Mouse (Mus musculus): ENCODE measurements around the gene Pou3f3.

Gene Pou3f3

GRCm38 (mm10) chr1:42694665-42695577 lies 647 bp upstream of the Pou3f3 start:
- under 1% methylated on average over 56 of the region's 60 CpGs for WGBS

DNA sequence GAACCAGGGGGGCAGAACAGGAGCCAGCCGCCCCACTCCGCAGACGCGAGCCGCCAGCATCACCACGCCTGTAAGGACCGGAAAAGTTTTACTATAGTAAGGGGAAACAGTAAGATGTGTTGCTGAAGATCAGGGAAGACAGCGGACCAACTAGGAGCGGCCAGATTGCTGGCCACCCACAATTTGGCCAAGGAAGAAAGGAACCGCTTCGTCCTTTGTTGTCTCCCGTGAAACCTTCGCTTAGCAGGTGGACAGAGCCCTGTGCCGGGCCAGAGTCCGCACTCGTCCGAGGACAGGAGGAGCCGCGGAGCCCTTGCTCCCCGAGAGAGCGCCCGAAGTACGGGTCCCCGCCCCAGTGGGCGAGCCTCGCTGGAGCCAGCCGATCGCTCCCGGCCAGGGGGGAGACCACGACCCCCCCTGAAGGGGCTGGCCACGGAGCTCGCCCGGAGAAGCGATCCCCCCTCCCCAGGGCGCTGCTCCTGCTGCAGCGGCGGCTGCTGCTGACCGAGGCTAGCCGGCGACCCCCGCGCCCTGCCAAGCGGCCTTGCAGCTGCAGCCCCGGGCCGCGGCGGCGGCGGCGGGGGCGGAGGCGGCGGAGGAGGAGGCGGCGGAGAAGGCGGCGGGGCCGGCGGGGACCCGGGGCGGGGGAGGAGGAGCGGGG lies 933 bp downstream of the Pou3f3 start:
- WGBS: under 1% methylated on average over 50 of the region's 62 CpGs

GRCm38 (mm10) chr1:42697321-42697755 lies 1.8 kb downstream of the Pou3f3 start:
- WGBS: under 1% methylated on average over 55 of the region's 58 CpGs

DNA sequence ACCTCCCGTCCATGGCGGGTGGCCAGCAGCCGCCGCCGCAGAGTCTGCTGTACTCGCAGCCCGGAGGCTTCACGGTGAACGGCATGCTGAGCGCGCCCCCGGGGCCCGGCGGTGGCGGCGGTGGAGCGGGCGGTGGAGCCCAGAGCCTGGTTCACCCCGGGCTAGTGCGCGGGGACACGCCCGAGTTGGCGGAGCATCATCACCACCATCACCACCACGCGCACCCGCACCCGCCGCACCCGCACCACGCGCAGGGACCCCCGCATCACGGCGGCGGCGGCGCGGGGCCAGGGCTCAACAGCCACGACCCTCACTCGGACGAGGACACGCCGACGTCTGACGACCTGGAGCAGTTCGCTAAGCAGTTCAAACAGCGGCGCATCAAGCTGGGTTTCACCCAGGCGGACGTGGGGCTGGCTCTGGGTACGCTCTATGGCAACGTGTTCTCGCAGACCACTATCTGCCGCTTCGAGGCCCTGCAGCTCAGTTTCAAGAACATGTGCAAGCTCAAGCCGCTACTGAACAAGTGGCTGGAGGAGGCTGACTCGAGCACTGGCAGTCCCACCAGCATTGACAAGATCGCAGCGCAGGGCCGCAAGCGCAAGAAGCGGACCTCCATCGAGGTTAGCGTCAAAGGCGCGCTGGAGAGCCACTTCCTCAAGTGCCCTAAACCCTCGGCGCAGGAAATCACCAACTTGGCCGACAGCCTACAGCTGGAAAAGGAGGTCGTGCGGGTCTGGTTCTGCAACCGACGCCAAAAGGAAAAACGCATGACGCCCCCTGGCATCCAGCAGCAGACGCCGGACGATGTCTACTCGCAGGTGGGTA lies 2.4 kb downstream of the Pou3f3 start:
- WGBS: under 1% methylated on average over 78 of the region's 80 CpGs

DNA sequence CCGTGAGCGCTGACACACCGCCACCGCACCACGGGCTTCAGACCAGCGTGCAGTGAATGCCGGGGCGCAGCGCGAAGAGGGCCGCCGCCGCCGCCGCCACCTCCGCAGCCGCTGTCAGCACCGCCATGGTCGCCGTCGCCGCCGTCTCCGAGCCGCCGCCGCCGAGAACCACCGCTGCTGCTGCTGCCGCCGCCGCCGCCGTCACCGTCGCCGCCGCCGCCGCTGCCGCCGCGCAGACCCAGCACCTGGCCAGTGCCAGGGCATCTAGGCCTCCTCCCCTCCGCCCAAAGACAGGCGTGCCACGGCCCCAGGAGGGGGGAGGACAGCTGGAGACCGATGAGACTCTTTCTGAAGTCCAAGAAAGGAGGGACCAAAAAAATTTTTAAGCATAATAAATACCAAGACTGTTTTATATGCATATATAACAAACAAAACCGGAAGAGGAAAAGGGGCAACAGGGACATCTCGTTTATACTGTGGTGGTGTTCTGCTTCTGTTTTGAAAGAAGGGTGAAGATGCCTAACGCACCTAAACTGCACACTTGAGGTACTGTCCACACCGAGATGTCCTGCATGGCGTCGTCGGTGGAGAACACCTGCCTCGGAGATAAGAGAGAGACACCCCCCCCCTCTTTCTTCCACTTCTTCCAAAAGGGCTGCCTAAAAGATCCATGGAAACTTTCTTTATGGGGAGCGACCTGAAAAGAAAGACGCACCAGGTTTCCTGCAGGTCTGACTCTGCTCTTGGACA lies 3.2 kb downstream of the Pou3f3 start:
- 4% methylated on average over 47 of the region's 57 CpGs for WGBS

GRCm38 (mm10) chr1:42699471-42699871 lies 3.9 kb downstream of the Pou3f3 start:
- 4% methylated on average over 19 of the region's 19 CpGs for WGBS

DNA sequence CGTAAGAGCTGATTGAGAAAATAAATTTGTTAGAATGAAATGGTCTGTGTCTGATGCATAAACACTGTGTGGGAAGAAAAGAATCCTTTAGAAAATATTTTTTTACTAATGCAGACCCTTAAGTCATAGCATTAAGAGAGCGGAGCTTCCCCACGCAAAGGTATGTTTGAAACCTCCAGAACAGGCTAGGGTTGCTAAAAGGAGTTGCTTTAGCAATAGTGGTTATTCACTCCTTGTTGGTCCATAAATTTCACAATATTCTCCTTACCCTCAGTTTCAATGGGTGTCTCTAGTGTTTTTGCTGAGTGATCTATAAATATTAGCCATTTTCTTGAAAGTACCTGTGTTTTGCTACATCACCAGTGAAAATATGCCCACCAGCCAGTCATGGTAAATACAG lies 4.6 kb downstream of the Pou3f3 start:
- WGBS: 18% methylated on average over 3 of the region's 3 CpGs

GRCm38 (mm10) chr1:42700815-42701214 lies 5.2 kb downstream of the Pou3f3 start:
- WGBS: 24% methylated on average over 1 of the region's 1 CpGs

GRCm38 (mm10) chr1:42701833-42702611 lies 6.5 kb downstream of the Pou3f3 start:
- 19% methylated on average over 5 of the region's 5 CpGs for WGBS

- 14% methylated on average over 9 of the region's 9 CpGs for WGBS
Observed at GRCm38 (mm10) chr1:42702984-42703383, 7.4 kb downstream of the Pou3f3 start.

- WGBS: 10% methylated on average over 7 of the region's 7 CpGs
Observed at GRCm38 (mm10) chr1:42703424-42703823, 7.9 kb downstream of the Pou3f3 start.

DNA sequence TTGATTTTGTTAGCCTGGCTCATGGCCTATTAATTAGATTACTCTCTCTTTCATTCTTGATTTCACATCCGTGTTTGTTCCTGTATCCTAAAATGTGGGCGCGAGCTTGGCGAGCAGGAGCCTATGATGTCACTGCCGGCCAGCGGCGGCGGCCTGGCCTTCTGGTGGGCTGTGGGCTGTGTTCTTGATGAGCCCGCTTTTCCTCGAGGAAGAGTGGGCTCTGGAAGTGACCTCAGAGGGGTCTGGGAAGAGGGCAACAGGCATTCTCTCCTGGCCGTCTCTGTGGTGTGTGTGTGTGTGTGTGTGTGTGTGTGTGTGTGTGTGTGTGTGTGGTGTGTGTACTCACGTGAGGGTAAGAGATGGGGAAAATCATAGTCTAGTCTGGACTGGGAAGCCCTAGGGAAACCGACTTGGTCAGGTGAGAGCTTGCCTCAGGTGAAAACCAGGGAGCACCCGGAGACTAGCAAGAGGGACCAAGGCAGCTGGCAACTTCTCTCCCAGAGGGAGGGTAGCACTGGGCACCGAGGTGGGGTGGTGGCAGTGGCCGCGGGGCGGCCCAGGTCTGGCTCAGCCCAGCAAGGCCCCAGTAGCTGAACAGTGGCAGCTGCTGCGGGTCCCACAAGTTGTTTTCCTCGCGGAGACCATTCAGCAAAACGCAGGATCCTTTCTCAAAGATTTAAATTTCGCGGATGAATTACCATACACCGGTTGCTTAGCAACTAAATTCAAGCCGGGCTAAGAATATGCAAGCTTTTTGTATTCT lies 8.5 kb downstream of the Pou3f3 start:
- WGBS: 6% methylated on average over 26 of the region's 26 CpGs

- WGBS: 38% methylated on average over 17 of the region's 17 CpGs
Observed at GRCm38 (mm10) chr1:42704981-42705810, 9.6 kb downstream of the Pou3f3 start.

GRCm38 (mm10) chr1:42705811-42706160 lies 10.2 kb downstream of the Pou3f3 start:
- 32% methylated on average over 8 of the region's 8 CpGs for WGBS

DNA sequence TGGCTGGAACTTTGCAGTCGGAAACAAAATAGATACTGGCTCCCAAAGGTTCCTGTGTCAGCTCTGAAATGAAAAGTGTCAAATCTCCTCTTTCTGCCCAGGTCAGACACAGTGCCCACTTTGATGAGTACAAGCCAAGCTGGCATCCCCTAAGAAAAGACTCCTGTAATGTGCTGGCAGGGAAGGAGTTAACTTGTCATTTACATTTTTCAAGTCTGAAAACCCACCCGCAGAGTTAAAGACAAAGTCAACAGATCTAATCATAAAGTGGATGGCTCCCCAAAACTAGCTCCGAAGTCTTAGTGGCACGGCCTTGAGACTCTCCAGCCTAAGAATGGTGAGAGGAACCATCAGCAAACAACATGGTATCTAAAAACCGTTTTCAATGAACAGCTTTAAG lies 11.6 kb downstream of the Pou3f3 start:
- 44% methylated on average over 5 of the region's 5 CpGs for WGBS

GRCm38 (mm10) chr1:42707611-42708130 lies 12.1 kb downstream of the Pou3f3 start:
- WGBS: 36% methylated on average over 4 of the region's 4 CpGs

GRCm38 (mm10) chr1:42709024-42709423 lies 13.5 kb downstream of the Pou3f3 start:
- 37% methylated on average over 1 of the region's 1 CpGs for WGBS

DNA sequence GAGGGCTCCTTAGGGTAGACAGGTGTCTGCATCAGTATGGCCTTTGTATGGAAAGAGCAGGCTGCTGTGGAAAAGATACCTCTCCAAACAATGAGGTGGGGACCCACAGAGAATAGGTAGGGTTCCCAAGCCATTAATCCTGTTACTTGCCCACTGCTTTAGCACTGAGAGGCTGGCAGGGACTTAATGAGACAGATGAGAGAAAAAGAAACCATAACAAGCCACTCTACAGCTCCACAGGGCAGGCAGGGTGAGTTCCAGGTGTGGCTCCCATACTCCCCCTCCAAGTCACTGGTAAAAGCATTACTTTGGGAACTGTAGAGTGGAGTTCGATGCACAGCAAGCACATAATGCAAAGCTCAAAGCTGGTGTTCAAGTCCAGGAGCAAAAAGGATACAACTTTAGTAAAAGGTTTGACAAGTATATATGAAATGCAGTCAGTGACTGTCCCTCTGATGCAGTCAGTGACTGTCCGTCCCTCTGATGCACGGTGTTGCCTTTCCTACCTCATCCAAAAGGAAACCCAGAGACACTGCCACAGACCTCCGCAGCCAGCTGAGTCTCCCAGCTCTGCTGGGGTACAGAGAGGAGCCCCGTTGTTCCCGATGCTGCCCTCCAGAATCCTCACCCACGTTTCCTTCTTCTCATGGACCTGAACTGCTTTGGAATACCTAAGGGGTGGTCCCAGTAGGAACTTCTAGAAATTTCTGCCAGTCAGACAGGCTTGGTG lies 14.0 kb downstream of the Pou3f3 start:
- 29% methylated on average over 7 of the region's 7 CpGs for WGBS
